Mouse (Mus musculus) MN1 (cell line): ENCODE data around the gene Samd9l.
"Not testable (repeated sequence)": the region's sequence is repeated elsewhere in the genome, so short reads cannot be mapped to it uniquely, and the experiment has no call there.

ENCODE experiments used
- DNase-seq: peaks from one replicate; pipeline ENCODE4 v3.0.0-alpha.2; 2016; ENCODE audit warnings: low spot score

Gene Samd9l

DNA sequence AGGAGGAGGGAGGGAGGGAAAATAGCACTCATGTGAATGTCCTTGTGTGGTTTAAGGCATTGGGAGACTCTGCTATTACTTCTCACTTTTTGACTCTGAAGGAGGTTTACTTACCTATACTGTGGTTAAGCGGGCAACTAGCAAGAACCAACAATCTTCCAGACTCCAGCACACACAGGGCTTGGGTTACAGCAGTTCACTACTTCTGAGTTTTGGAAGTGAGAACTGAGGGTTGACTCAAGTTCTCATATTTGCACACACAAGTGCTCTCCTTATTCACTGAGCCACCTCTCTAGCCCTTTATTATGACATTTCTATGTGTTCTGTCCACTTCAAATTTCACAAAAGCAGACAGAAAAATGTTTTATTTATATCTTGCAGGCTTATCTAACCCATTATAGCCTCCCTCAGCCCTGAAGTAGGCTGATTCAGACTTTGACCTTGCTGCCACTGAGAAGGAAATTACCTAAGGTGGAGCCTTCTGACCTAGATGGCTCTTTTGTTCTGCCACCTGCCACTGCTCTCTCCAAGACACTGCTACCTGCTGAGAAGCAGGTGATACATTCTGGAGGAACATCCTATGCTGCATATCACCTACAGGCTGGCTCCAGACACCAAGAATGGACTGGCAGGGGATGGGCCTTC is 55.6 kb downstream of the Samd9l start:
- DNase-seq, result not testable (repeated sequence)

DNA sequence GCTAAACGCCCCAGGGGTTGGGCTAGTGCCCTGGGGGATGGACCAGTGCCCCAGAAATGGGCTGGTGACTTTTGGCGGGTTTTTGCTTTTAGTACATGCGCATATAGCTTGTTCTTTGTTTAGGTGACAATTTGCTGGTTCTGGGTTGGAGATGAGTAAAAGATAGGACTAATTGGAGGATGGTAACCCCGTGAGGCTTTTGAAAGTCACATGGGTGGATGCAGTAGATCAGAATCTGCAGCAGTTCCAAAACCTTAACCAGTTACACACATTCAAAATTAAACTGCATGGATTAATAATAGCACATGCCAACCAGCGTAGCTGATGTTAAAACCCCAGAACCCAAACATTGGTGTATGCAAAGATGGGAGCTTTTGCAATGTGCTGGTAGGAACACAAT is 57.9 kb downstream of the Samd9l start:
- DNase-seq, result no peak

GRCm38 (mm10) chr6:3340928-3341327 is 58.4 kb downstream of the Samd9l start:
- not testable (repeated sequence) for DNase-seq

DNA sequence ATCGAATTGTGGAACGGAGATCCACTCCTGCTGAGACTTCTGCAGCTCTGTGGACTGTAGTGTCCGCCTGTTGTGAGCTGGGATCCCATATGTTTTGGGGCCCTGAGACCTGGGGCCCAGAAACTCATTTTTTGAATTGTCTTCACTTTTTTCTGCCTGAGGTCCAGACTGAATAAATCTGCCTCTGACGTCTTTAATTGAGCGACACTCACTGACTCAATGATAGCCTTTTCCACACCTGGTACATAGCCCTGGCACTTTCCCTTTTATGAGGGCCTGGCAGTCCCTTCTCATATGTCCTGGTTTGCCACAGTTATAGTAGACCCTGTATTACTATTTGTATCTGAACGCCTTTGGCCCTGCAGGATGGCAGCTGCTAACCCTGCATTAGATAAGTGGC is 60.2 kb downstream of the Samd9l start:
- not testable (repeated sequence) for DNase-seq
